Mouse (Mus musculus): ENCODE data around the gene Oas1d. TPM values are rescaled to one million over a fixed set of nuclear protein-coding genes. Genes with fewer than 3 reads are reported as not detected.
"Not testable (repeated sequence)": the region's sequence is repeated elsewhere in the genome, so short reads cannot be mapped to it uniquely, and the experiment has no call there.

The Oas1d gene
- polyA plus RNA-seq (2014; fragmentation: Nextera tagmentation; extraction: Ambion mirVana): not detected in 2 replicates

DNA sequence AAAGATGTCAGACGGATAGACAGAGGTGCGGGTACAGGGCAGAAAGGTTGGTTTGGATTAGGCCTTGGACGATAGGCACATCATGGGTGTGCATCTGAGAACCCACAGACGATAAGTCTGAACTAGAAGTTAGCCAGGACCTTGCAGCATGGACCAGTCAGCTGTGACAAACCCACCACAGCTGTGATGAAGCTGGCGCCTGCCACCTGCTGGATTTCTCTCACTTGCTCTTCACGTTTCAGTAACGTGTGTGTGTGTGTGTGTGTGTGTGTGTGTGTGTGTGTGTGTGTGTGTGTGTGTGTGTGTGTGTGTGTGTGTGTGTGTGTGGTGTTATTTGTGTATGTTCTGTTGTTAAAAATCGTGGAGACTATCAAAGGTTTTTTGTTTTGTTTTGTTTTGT, at the start of gene Oas1d:
TSS of gene Oas1d (plus strand) at position 333 of the 400 bp plus-strand sequence.
- not testable (repeated sequence) for H3K4me1 ChIP-seq (ENCODE audit: control insufficient read depth, insufficient read depth, low read length); H3K36me3 ChIP-seq (replicated peaks; ENCODE audit: control insufficient read depth, insufficient read depth, low read depth, low read length); DNase-seq (ENCODE audit: low spot score); H3K27ac ChIP-seq (replicated peaks; ENCODE audit: low read depth, low read length); H3K27me3 ChIP-seq (ENCODE audit: control insufficient read depth, insufficient read depth, low read length); H3K9me3 ChIP-seq (replicated peaks; ENCODE audit: control insufficient read depth, low read length); H3K9ac ChIP-seq (replicated peaks; ENCODE audit: low read length); H3K4me2 ChIP-seq (ENCODE audit: low read depth, low read length); ATAC-seq (replicated peaks; ENCODE audit: insufficient number of reproducible peaks, low FRiP score, low TSS enrichment, low read depth); H3K4me3 ChIP-seq (ENCODE audit: low read depth, low read length)
- 45% methylated on average over 8 of the region's 8 CpGs for WGBS

DNA sequence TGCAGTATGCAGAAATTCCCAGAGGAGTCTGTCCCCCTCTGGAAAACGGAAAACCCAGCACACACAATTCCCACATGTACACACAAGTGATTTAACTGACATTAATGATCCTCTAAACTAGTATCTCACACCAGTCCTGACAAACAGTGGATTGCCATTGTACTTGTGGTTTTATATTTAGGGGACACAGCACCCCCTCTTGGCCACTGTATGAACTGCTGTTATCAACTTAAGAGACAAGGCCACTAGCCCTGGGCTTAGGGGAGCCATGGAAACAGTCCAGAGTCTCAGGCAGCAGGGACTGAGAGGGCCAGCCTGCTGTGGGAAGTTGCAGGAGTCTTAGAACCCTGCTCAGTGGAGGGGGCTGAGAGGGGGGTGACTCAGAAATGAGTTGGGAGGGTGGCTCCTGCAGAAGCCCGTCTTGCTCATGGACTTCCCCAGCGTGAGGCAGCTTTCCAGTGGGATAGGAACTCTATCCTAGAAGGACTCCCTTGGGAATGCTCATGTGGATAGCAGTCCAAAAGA, 48.9 kb upstream of the Oas1d start:
- ATAC-seq (replicated peaks; ENCODE audit: insufficient number of reproducible peaks, low FRiP score, low TSS enrichment, low read depth) (no peak), DNase-seq (ENCODE audit: low spot score) (peak; percentile 27)
- Histone ChIP-seq H3K9ac (replicated peaks; ENCODE audit: low read length) (no peak overlapping the region), H3K36me3 (replicated peaks; ENCODE audit: control insufficient read depth, insufficient read depth, low read depth, low read length) (no peaks in the 10 kb centered on the region), H3K27ac (replicated peaks; ENCODE audit: low read depth, low read length) (no peak overlapping the region), H3K4me2 (ENCODE audit: low read depth, low read length) (no peak overlapping the region), H3K9me3 (replicated peaks; ENCODE audit: control insufficient read depth, low read length) (no peaks in the 10 kb centered on the region), H3K4me3 (ENCODE audit: low read depth, low read length) (no peak overlapping the region), H3K27me3 (ENCODE audit: control insufficient read depth, insufficient read depth, low read length) (no peaks in the 10 kb centered on the region), H3K4me1 (ENCODE audit: control insufficient read depth, insufficient read depth, low read length) (no peaks in the 10 kb centered on the region)
- 63% methylated on average over 3 of the region's 3 CpGs for WGBS

DNA sequence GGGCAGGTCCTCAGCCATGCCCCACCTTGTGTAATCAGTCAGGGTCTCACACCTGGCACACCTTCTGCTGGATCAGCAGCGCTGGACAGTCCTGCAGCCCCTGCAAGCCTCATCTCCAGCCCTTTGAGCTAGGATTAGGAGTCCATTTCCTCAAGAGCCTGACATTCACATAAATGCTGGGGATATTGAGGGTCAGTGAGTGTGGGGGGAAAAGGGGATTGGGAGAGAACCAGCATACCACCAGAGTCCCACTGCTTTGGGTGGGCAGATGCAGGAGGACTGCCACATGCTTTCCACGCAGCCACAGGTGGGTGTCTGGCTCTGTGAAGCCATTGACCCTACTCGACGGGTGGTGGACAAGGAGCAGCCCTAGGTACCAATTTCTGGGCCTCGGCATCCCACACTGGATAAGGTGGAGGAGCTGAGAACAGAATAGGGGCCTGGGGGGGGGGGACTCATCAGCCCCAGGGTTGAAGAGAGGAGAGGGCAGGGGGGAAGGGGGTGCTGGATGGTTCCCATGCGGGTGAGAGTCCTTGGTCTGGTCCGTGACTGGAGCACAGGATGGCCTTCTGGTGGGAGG, 44.8 kb upstream of the Oas1d start:
- ATAC-seq (replicated peaks; ENCODE audit: insufficient number of reproducible peaks, low FRiP score, low TSS enrichment, low read depth) (no peak), DNase-seq (ENCODE audit: low spot score) (no peak)
- no peak overlapping the region for H3K9ac ChIP-seq (replicated peaks; ENCODE audit: low read length)
- H3K4me2 ChIP-seq (ENCODE audit: low read depth, low read length): no peak overlapping the region
- no peaks in the 10 kb centered on the region for H3K36me3 ChIP-seq (replicated peaks; ENCODE audit: control insufficient read depth, insufficient read depth, low read depth, low read length)
- no peaks in the 10 kb centered on the region for H3K9me3 ChIP-seq (replicated peaks; ENCODE audit: control insufficient read depth, low read length)
- no peaks in the 10 kb centered on the region for H3K4me1 ChIP-seq (ENCODE audit: control insufficient read depth, insufficient read depth, low read length)
- 73% methylated on average over 7 of the region's 7 CpGs for WGBS
- H3K27ac ChIP-seq (replicated peaks; ENCODE audit: low read depth, low read length): no peak overlapping the region
- H3K4me3 ChIP-seq (ENCODE audit: low read depth, low read length): no peak overlapping the region
- no peaks in the 10 kb centered on the region for H3K27me3 ChIP-seq (ENCODE audit: control insufficient read depth, insufficient read depth, low read length)

DNA sequence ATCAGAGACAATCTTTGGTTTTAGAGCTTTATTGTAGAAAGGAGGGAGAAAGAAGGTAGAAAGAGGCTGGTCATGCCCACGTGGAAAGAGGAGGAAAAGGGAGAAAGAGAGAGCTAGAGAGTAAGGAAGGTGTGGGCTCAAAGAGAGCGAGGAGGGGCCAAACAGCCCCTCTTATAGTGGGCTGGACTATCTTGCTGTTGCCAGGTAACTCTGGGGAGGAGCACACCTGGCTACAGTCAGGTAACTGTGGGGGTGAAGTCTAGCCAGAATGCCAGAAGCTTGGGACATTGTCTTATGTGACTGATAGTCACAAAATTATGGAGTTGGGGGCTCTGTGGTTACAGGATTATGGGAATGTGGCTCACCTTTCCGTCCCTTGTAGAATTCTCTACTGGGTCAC, 44.3 kb upstream of the Oas1d start:
- no peak for ATAC-seq (replicated peaks; ENCODE audit: insufficient number of reproducible peaks, low FRiP score, low TSS enrichment, low read depth)
- Histone ChIP-seq H3K9me3 (replicated peaks; ENCODE audit: control insufficient read depth, low read length) (no peaks in the 10 kb centered on the region), H3K36me3 (replicated peaks; ENCODE audit: control insufficient read depth, insufficient read depth, low read depth, low read length) (no peaks in the 10 kb centered on the region), H3K9ac (replicated peaks; ENCODE audit: low read length) (no peak overlapping the region), H3K27me3 (ENCODE audit: control insufficient read depth, insufficient read depth, low read length) (no peaks in the 10 kb centered on the region), H3K4me2 (ENCODE audit: low read depth, low read length) (no peak overlapping the region), H3K4me1 (ENCODE audit: control insufficient read depth, insufficient read depth, low read length) (no peaks in the 10 kb centered on the region), H3K27ac (replicated peaks; ENCODE audit: low read depth, low read length) (no peak overlapping the region), H3K4me3 (ENCODE audit: low read depth, low read length) (no peak overlapping the region)
- no peak for DNase-seq (ENCODE audit: low spot score)
- 55% methylated on average over 3 of the region's 3 CpGs for WGBS

DNA sequence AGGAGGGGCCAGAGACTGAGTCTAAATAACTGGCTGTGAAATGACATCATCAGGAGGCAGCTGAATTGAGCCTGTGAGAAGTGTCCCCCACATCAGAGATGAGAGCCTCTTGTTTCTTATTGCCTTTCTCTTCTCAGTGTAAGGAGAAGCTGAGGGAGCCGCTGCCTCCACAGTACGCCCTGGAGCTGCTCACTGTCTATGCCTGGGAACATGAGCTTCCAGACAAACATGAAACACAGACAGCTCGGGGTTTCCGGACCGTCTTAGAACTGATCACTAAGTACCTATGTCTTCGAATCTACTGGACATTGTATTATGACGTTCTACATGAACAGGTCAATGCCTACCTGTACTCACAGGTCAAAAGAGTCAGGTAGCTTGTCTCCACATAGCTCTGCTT, 43.6 kb upstream of the Oas1d start:
- WGBS: 75% methylated on average over 7 of the region's 7 CpGs
- no peaks in the 10 kb centered on the region for H3K27me3 ChIP-seq (ENCODE audit: control insufficient read depth, insufficient read depth, low read length)
- no peaks in the 10 kb centered on the region for H3K9me3 ChIP-seq (replicated peaks; ENCODE audit: control insufficient read depth, low read length)
- no peaks in the 10 kb centered on the region for H3K4me1 ChIP-seq (ENCODE audit: control insufficient read depth, insufficient read depth, low read length)
- no peak overlapping the region for H3K4me2 ChIP-seq (ENCODE audit: low read depth, low read length)
- no peak overlapping the region for H3K9ac ChIP-seq (replicated peaks; ENCODE audit: low read length)
- no peak overlapping the region for H3K27ac ChIP-seq (replicated peaks; ENCODE audit: low read depth, low read length)
- DNase-seq (ENCODE audit: low spot score): peak; percentile 1
- no peaks in the 10 kb centered on the region for H3K36me3 ChIP-seq (replicated peaks; ENCODE audit: control insufficient read depth, insufficient read depth, low read depth, low read length)
- H3K4me3 ChIP-seq (ENCODE audit: low read depth, low read length): no peak overlapping the region
- ATAC-seq (replicated peaks; ENCODE audit: insufficient number of reproducible peaks, low FRiP score, low TSS enrichment, low read depth): no peak

DNA sequence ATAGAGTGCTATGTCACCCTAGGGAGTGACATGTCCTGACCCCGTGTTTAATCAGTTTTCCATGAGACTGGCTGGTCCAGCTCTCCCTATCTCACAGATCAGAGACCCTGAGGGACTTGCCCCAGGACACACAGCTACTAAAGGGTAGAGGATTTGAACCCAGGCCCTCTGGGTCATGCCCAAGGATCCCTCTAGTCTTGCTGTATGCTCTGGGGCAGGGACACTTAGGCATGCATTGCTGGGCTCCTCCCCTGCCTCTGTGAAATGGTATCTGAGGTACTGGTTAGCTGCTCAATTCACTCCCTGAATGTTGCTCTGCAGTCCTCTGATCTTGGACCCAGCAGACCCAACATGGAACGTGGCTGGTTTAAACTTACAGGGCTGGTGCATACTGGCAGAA, 42.9 kb upstream of the Oas1d start:
- no peak for ATAC-seq (replicated peaks; ENCODE audit: insufficient number of reproducible peaks, low FRiP score, low TSS enrichment, low read depth)
- Histone ChIP-seq H3K27me3 (ENCODE audit: control insufficient read depth, insufficient read depth, low read length) (no peaks in the 10 kb centered on the region), H3K4me3 (ENCODE audit: low read depth, low read length) (no peak overlapping the region), H3K4me2 (ENCODE audit: low read depth, low read length) (no peak overlapping the region), H3K9me3 (replicated peaks; ENCODE audit: control insufficient read depth, low read length) (no peaks in the 10 kb centered on the region), H3K36me3 (replicated peaks; ENCODE audit: control insufficient read depth, insufficient read depth, low read depth, low read length) (no peaks in the 10 kb centered on the region), H3K27ac (replicated peaks; ENCODE audit: low read depth, low read length) (no peak overlapping the region), H3K4me1 (ENCODE audit: control insufficient read depth, insufficient read depth, low read length) (no peaks in the 10 kb centered on the region), H3K9ac (replicated peaks; ENCODE audit: low read length) (no peak overlapping the region)
- no peak for DNase-seq (ENCODE audit: low spot score)
- WGBS: 60% methylated on average over 2 of the region's 2 CpGs

DNA sequence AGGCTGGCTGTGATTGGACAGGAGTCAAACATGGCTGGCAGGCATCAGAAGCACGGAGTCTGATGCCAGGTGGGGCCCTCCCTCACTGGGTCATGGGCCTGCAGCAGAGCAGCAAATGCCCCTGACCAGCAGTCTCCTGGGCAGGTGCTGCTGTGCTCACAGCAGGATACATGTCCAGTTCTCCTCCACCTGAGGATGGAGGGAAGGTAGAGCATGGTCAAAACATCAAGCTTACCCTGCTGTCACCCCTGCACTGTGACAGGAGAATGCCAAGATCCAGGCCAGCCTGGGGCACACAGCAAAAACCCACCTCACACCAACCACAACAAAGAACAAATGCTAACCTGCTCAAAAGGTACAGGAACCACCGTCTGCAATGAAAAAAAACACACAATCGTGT, 37.5 kb upstream of the Oas1d start:
- WGBS: 66% methylated on average over 2 of the region's 3 CpGs
- not testable (repeated sequence) for H3K27ac ChIP-seq (replicated peaks; ENCODE audit: low read depth, low read length); H3K36me3 ChIP-seq (replicated peaks; ENCODE audit: control insufficient read depth, insufficient read depth, low read depth, low read length); H3K27me3 ChIP-seq (ENCODE audit: control insufficient read depth, insufficient read depth, low read length); H3K4me3 ChIP-seq (ENCODE audit: low read depth, low read length); DNase-seq (ENCODE audit: low spot score); H3K9me3 ChIP-seq (replicated peaks; ENCODE audit: control insufficient read depth, low read length); H3K4me1 ChIP-seq (ENCODE audit: control insufficient read depth, insufficient read depth, low read length); H3K4me2 ChIP-seq (ENCODE audit: low read depth, low read length); ATAC-seq (replicated peaks; ENCODE audit: insufficient number of reproducible peaks, low FRiP score, low TSS enrichment, low read depth); H3K9ac ChIP-seq (replicated peaks; ENCODE audit: low read length)

DNA sequence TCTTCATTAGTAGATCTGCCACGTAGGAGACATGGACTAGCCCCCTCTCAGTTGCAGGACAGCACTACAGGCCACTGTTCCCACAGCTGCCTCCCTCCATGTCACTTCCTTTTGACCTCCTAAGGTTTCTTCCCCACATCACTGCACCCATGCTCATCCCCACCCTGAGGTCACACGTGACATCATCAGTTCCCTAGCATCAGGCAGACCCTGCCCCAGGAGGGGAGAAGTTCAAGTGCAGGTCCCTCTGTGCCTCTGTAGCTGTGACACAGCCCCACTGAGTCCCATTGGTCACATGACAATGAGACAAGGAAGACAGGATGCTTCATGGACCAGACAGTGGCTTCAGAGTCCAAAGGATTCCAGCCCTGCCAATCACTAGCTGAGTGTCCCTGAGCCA, 36.9 kb upstream of the Oas1d start:
- H3K27me3 ChIP-seq (ENCODE audit: control insufficient read depth, insufficient read depth, low read length); H3K4me1 ChIP-seq (ENCODE audit: control insufficient read depth, insufficient read depth, low read length); DNase-seq (ENCODE audit: low spot score); ATAC-seq (replicated peaks; ENCODE audit: insufficient number of reproducible peaks, low FRiP score, low TSS enrichment, low read depth); H3K9me3 ChIP-seq (replicated peaks; ENCODE audit: control insufficient read depth, low read length); H3K36me3 ChIP-seq (replicated peaks; ENCODE audit: control insufficient read depth, insufficient read depth, low read depth, low read length); H3K27ac ChIP-seq (replicated peaks; ENCODE audit: low read depth, low read length); H3K4me3 ChIP-seq (ENCODE audit: low read depth, low read length); H3K4me2 ChIP-seq (ENCODE audit: low read depth, low read length); H3K9ac ChIP-seq (replicated peaks; ENCODE audit: low read length): not testable (repeated sequence)
- WGBS: 67% methylated on average over 2 of the region's 2 CpGs

Data from embryonic facial prominence, embryonic 11.5 days (tissue).